Mouse (Mus musculus) heart, adult 2 months (tissue): ENCODE measurements around the gene Edn3. TPM values are rescaled to one million over a fixed set of nuclear protein-coding genes. Genes with fewer than 3 reads are reported as not detected.

Experiments
- DNase-seq, 2 experiments: peaks; one replicate each; pipeline ENCODE4 v3.0.0; 2021
- H3K27ac ChIP-seq: fragments of 200-600 bp; 2 replicates; pipeline ENCODE4 v1.8.1; 2022
- H3K27me3 ChIP-seq: fragments of 200-500 bp; 2 replicates; pipeline ENCODE4 v1.6.1; 2012; ENCODE audit warnings: mild to moderate bottlenecking, low read length, inconsistent platforms, mixed read lengths; ENCODE audit not compliant: control insufficient read depth, insufficient read depth
- H3K36me3 ChIP-seq: fragments of 200-500 bp; 2 replicates; pipeline ENCODE4 v1.6.1; 2012; ENCODE audit warnings: low read length, inconsistent platforms; ENCODE audit not compliant: control insufficient read depth, insufficient read depth
- H3K4me1 ChIP-seq: fragments of 200-500 bp; 2 replicates; pipeline ENCODE4 v1.6.1; 2011; ENCODE audit warnings: low read length; ENCODE audit not compliant: control insufficient read depth, insufficient read depth
- H3K4me3 ChIP-seq: fragments of 200-600 bp; 2 replicates; pipeline ENCODE4 v1.8.1; 2022
- H3K79me2 ChIP-seq: fragments of 200-500 bp; replicated peaks from 2 replicates; pipeline ENCODE4 v1.6.1; 2012; ENCODE audit warnings: mild to moderate bottlenecking, inconsistent platforms, low read length, moderate library complexity, mixed read lengths; ENCODE audit not compliant: control insufficient read depth, insufficient read depth
- H3K9ac ChIP-seq: fragments of 200-500 bp; 2 replicates; pipeline ENCODE4 v1.6.1; 2012; ENCODE audit warnings: low read depth, mild to moderate bottlenecking, control low read depth, inconsistent platforms, low read length, mixed read lengths
- CTCF ChIP-seq: fragments of 200-600 bp; IDR thresholded peaks from 2 replicates; pipeline ENCODE4 v1.8.1; 2022; ENCODE audit warnings: antibody characterized with exemption, mild to moderate bottlenecking, moderate library complexity
- EP300 ChIP-seq: fragments of 200-500 bp; IDR thresholded peaks from 2 replicates; pipeline ENCODE4 v1.6.1; 2011; ENCODE audit warnings: low read depth, low read length, control low read depth; ENCODE audit not compliant: insufficient read depth
- POLR2A ChIP-seq: fragments of 200-500 bp; IDR thresholded peaks from 2 replicates; pipeline ENCODE4 v1.6.1; 2011; ENCODE audit warnings: mild to moderate bottlenecking, low read depth, low read length, control low read depth; ENCODE audit not compliant: insufficient read depth
- WGBS: fragments of 180-500 bp; shearing (Covaris S2); methylation state at CpG from one replicate; pipeline ENCODE4 v1.1.7; 2018; 5-methylcytosine and 5-hydroxymethylcytosine counted together
- intact Hi-C: fragments of 180-260 bp; cut with DNase I; formaldehyde crosslinking; loops from one replicate; pipeline ENCODE4 v1.15.1; 2025
- polyA plus RNA-seq: library from polyadenylated mRNA; depleted of rRNA; stranded (reverse); fragments of >200 nt; gene quantifications from 2 replicates; pipeline ENCODE4 v1.2.3, GENCODE M21; 2012
- total RNA-seq, 2 experiments: library from RNA; stranded (reverse); gene quantifications; 2 replicates each; pipeline ENCODE4 v1.2.3; 2021

The Edn3 gene
- total and polyA plus RNA-seq, 3 experiments, result 0.37 to 1.5 (median 1.4) TPM

DNA sequence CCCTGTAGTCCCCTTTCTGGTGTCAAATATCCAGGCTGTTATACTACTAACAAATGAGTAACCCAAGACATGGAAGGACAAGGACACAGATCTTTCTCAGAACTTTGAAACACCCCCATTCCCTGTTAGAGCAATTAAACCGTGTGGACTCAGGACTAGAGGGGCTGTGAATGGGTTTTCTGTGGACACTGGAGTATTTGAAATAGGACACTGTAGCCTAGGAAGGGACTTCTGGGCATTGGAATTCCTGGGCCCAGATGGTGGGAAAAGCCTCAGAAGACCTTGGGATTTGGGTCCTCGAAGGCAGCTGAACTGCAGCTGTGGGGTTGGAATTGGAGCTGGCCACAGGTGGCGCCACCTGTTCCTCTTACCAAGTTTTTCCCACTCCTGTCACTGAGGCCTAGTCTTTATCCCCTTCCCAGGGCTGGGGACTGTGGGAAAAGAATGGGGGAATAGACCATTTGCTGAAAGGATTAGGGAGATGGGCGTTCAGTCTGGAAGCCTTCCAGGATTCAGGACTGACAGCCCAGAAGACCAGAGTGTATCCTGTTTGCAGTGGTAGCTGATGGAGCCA, 37.2 kb downstream of the Edn3 start:
- WGBS, result 70% methylated on average over 4 of the region's 4 CpGs
- H3K9ac ChIP-seq, result no peak overlapping the region
- TF ChIP-seq POLR2A (no peak), CTCF (no peak), EP300 (no peak)
- H3K36me3 ChIP-seq, result no peaks in the 10 kb centered on the region
- no peak overlapping the region for H3K27ac ChIP-seq
- H3K4me1 ChIP-seq, result no peaks in the 10 kb centered on the region
- H3K79me2 ChIP-seq, result no peaks in the 10 kb centered on the region
- no peak for DNase-seq
- intact Hi-C loops, result no loop called here
- no peak overlapping the region for H3K4me3 ChIP-seq
- no peaks in the 10 kb centered on the region for H3K27me3 ChIP-seq

DNA sequence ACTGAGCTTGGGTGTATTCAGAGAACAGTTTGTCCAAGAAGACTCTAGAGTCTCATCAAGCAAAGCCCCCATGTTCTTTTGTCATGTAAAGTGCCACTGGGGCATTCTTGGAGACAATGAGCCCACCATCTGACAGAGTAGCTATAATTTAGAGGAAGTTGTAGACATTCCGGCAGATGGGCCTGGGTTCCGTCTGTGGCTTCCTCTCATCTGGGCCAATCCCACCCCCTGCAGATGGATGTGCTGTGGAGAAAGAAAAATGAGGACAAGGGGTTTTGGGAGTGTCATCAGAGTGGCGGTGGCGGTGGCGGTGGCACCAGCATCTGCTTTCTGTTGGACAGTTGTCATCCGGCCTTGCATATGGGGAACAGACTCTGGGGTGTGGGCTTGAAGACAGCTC, 42.0 kb downstream of the Edn3 start:
- Histone ChIP-seq H3K27me3 (no peaks in the 10 kb centered on the region), H3K4me1 (no peaks in the 10 kb centered on the region), H3K4me3 (no peak overlapping the region), H3K9ac (no peak overlapping the region), H3K27ac (no peak overlapping the region), H3K36me3 (no peaks in the 10 kb centered on the region), H3K79me2 (no peaks in the 10 kb centered on the region)
- DNase-seq, result no peak
- WGBS, result 71% methylated on average over 6 of the region's 6 CpGs
- TF ChIP-seq EP300 (no peak), POLR2A (no peak)
- intact Hi-C loops, result no loop called here

GRCm38 (mm10) chr2:174803661-174804060, 43.2 kb downstream of the Edn3 start:
- no peaks in the 10 kb centered on the region for H3K27me3 ChIP-seq
- no peak overlapping the region for H3K27ac ChIP-seq
- intact Hi-C loops, result no loop called here
- no peaks in the 10 kb centered on the region for H3K36me3 ChIP-seq
- 92% methylated on average over 1 of the region's 1 CpGs for WGBS
- H3K79me2 ChIP-seq, result no peaks in the 10 kb centered on the region
- no peaks in the 10 kb centered on the region for H3K4me1 ChIP-seq
- H3K4me3 ChIP-seq, result no peak overlapping the region
- no peak overlapping the region for H3K9ac ChIP-seq
- no peak for DNase-seq
- TF ChIP-seq CTCF, result no peak
- TF ChIP-seq EP300, result no peak
- no peak for TF ChIP-seq POLR2A

- no peak overlapping the region for H3K9ac ChIP-seq
- no peaks in the 10 kb centered on the region for H3K79me2 ChIP-seq
- H3K36me3 ChIP-seq, result no peaks in the 10 kb centered on the region
- WGBS, result 40% methylated on average over 2 of the region's 2 CpGs
- DNase-seq, result no peak
- no peak for TF ChIP-seq CTCF
- no peak for TF ChIP-seq EP300
- no peak overlapping the region for H3K4me3 ChIP-seq
- no peak overlapping the region for H3K27ac ChIP-seq
- intact Hi-C loops, result no loop called here
- no peaks in the 10 kb centered on the region for H3K4me1 ChIP-seq
- H3K27me3 ChIP-seq, result no peaks in the 10 kb centered on the region
Measured at GRCm38 (mm10) chr2:174807900-174808299, 47.5 kb downstream of the Edn3 start.

- H3K9ac ChIP-seq, result no peak overlapping the region
- no peak for DNase-seq
- H3K79me2 ChIP-seq, result no peaks in the 10 kb centered on the region
- intact Hi-C loops, result no loop called here
- WGBS, result 45% methylated on average over 4 of the region's 4 CpGs
- no peaks in the 10 kb centered on the region for H3K36me3 ChIP-seq
- no peak overlapping the region for H3K27ac ChIP-seq
- no peaks in the 10 kb centered on the region for H3K27me3 ChIP-seq
- TF ChIP-seq POLR2A (no peak), EP300 (no peak), CTCF (no peak)
- H3K4me3 ChIP-seq, result no peak overlapping the region
- H3K4me1 ChIP-seq, result no peaks in the 10 kb centered on the region
Measured at GRCm38 (mm10) chr2:174809296-174809695, 48.9 kb downstream of the Edn3 start.

- Histone ChIP-seq H3K4me1 (no peaks in the 10 kb centered on the region), H3K79me2 (no peaks in the 10 kb centered on the region), H3K27ac (no peak overlapping the region), H3K4me3 (no peak overlapping the region), H3K27me3 (no peaks in the 10 kb centered on the region), H3K36me3 (no peaks in the 10 kb centered on the region), H3K9ac (no peak overlapping the region)
- intact Hi-C loops, result no loop called here
- WGBS, result 47% methylated on average over 11 of the region's 11 CpGs
- DNase-seq, result no peak
- TF ChIP-seq EP300, result no peak
- TF ChIP-seq CTCF, result no peak
- no peak for TF ChIP-seq POLR2A
Measured at GRCm38 (mm10) chr2:174813306-174813705, 52.9 kb downstream of the Edn3 start.
